Comparison of ENCODE assay signal across 8 mouse cellular contexts in the genomic region with DNA sequence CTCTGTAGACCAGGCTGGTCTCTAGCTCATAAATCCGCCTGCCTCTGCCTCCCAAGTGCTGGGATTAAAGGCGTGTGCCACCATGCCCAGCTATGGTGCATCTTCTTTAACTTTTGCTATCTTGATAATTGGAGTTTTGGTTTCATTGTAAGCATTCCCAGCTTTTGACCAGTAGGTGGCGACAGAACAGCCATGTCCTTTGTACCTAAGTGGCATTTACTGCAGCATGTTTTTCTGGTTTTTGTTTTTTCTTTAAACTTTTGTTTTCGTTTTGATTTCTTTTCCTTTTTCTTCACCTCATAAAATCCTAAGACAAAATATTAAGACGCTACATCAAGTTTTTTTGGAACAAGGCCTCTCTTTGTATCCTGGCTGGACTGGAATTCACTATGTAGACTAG.
DNase-seq lines count a peak whose midpoint lies in the region; ATAC-seq and TF ChIP-seq lines count a peak whose summit lies in the region.

No protein-coding gene starts in this region.

- no peak overlapping the region for H3K9ac ChIP-seq in lung, embryonic 14.5 days

- no peak overlapping the region for H3K4me2 ChIP-seq in lung, embryonic 14.5 days

- 29% methylated on average over 5 of the region's 5 CpGs for WGBS in lung, embryonic 14.5 days

- no peaks in the 10 kb centered on the region for H3K36me3 ChIP-seq in lung, embryonic 14.5 days (ENCODE audit: insufficient read depth)
- no peaks in the 10 kb centered on the region for H3K36me3 ChIP-seq in splenic B cell, adult 2 months (ENCODE audit: control insufficient read depth, insufficient read depth, low read length, poor library complexity, severe bottlenecking)

- H3K27me3 ChIP-seq in lung, embryonic 14.5 days (ENCODE audit: insufficient read depth, low read length), result no peaks in the 10 kb centered on the region
- no peaks in the 10 kb centered on the region for H3K27me3 ChIP-seq in splenic B cell, adult 2 months (ENCODE audit: control insufficient read depth, insufficient read depth, low read length, poor library complexity, severe bottlenecking)

- H3K4me1 ChIP-seq in lung, embryonic 14.5 days (ENCODE audit: insufficient read depth), result no peaks in the 10 kb centered on the region

- no peak for ATAC-seq in cerebellum, adult (ENCODE audit: insufficient number of reproducible peaks, low FRiP score, low TSS enrichment)
- peak; percentile 36; the same call in 1 of the 2 replicates for ATAC-seq in lung, embryonic 14.5 days (ENCODE audit: insufficient read depth)

- DNase-seq in cerebellum, adult 11-12 months, result peak; percentile 10
- peak; percentile 80 for DNase-seq in lung, embryonic 14.5 days
- DNase-seq in lung, postnatal 4 days, result no peak
- peak; percentile 51 to 55 for DNase-seq in cerebellum, postnatal 14 days
- peak; percentile 30 to 46 for DNase-seq in layer of hippocampus, postnatal 10 days (ENCODE audit: low spot score in 2 of 2)
- peak; percentile 43 for DNase-seq in splenic B cell, adult 2 months (ENCODE audit: low read depth, low spot score)
- no peak for DNase-seq in gastrocnemius, postnatal 25 days

- H3K27ac ChIP-seq in lung, embryonic 14.5 days (ENCODE audit: low read depth), result no peak overlapping the region

- no peak overlapping the region for H3K4me3 ChIP-seq in lung, embryonic 14.5 days (ENCODE audit: low read depth, low read length)

- TF ChIP-seq CTCF in lung, embryonic 14.5 days (IDR thresholded peaks at IDR 0.05; ENCODE audit: low read depth), result peak; percentile 82

- no peaks in the 10 kb centered on the region for H3K9me3 ChIP-seq in lung, embryonic 14.5 days (ENCODE audit: low read depth, low read length)

Comparison
In these comparisons a context has a peak if more than half of its experiments do, and no peak if none do; other contexts are left out.
1. DNase-seq: peak in cerebellum, adult 11-12 months (single experiment), lung, embryonic 14.5 days (single experiment), cerebellum, postnatal 14 days (2 of 2), layer of hippocampus, postnatal 10 days (2 of 2) and splenic B cell, adult 2 months (single experiment); none in lung, postnatal 4 days (0 of 2) and gastrocnemius, postnatal 25 days (single experiment).